Mouse (Mus musculus): Measurements from ENCODE around the gene Aim2. TPM values are rescaled to one million over a fixed set of nuclear protein-coding genes. Genes with fewer than 3 reads are reported as not detected.
A peak's percentile ranks its signal among the peaks of the same experiment; 100 is the strongest.
"Not testable (repeated sequence)": the region's sequence is repeated elsewhere in the genome, so short reads cannot be mapped to it uniquely, and the experiment has no call there.

The Aim2 gene
- total RNA-seq, 2 experiments from 2014 or later: 2.0 to 3.7 TPM

- no peak for TF ChIP-seq CTCF (conservative IDR thresholded peaks at IDR 0.05)
- Histone ChIP-seq H3K27ac (no peak overlapping the region), H3K4me3 (no peak overlapping the region)
- DNase-seq (ENCODE audit: low spot score in 2 of 2): no peak
Measured at GRCm38 (mm10) chr1:173426345-173426744, 75.7 kb downstream of the Aim2 start.

- H3K27ac ChIP-seq: no peak overlapping the region
Measured at GRCm38 (mm10) chr1:173427385-173427784, 76.7 kb downstream of the Aim2 start.

GRCm38 (mm10) chr1:173429995-173430699, 79.5 kb downstream of the Aim2 start:
- no peak for DNase-seq (ENCODE audit: low spot score in 2 of 2)
- Histone ChIP-seq H3K27ac (no peak overlapping the region), H3K4me3 (no peak overlapping the region)
- TF ChIP-seq CTCF (conservative IDR thresholded peaks at IDR 0.05): peak; percentile 31

More at GRCm38 (mm10) chr1:173427385-173427784, 76.7 kb downstream of the Aim2 start:
- no peak for TF ChIP-seq CTCF (conservative IDR thresholded peaks at IDR 0.05)
- DNase-seq (ENCODE audit: low spot score in 2 of 2): no peak
- no peak overlapping the region for H3K4me3 ChIP-seq

GRCm38 (mm10) chr1:173432411-173432810, 81.7 kb downstream of the Aim2 start:
- Histone ChIP-seq H3K27ac (no peak overlapping the region), H3K4me3 (no peak overlapping the region)
- DNase-seq (ENCODE audit: low spot score in 2 of 2): no peak
- TF ChIP-seq CTCF (conservative IDR thresholded peaks at IDR 0.05): no peak

GRCm38 (mm10) chr1:173437161-173437953, 86.7 kb downstream of the Aim2 start:
- Histone ChIP-seq H3K27ac (no peak overlapping the region), H3K4me3 (no peak overlapping the region)
- no peak for TF ChIP-seq CTCF (conservative IDR thresholded peaks at IDR 0.05)
- DNase-seq (ENCODE audit: low spot score in 2 of 2): no peak

GRCm38 (mm10) chr1:173440681-173441080, 90.0 kb downstream of the Aim2 start:
- H3K27ac ChIP-seq: no peak overlapping the region
- DNase-seq (ENCODE audit: low spot score in 2 of 2): no peak
- no peak for TF ChIP-seq CTCF (conservative IDR thresholded peaks at IDR 0.05)
- H3K4me3 ChIP-seq: no peak overlapping the region

- Histone ChIP-seq H3K27ac (no peak overlapping the region), H3K4me3 (no peak overlapping the region)
- no peak for TF ChIP-seq CTCF (conservative IDR thresholded peaks at IDR 0.05)
- no peak for DNase-seq (ENCODE audit: low spot score in 2 of 2)
Measured at GRCm38 (mm10) chr1:173441210-173441609, 90.5 kb downstream of the Aim2 start.

- Histone ChIP-seq H3K27ac (no peak overlapping the region), H3K4me3 (no peak overlapping the region)
- no peak for TF ChIP-seq CTCF (conservative IDR thresholded peaks at IDR 0.05)
- no peak for DNase-seq (ENCODE audit: low spot score in 2 of 2)
Measured at GRCm38 (mm10) chr1:173443061-173443460, 92.4 kb downstream of the Aim2 start.

GRCm38 (mm10) chr1:173447067-173447466, 96.4 kb downstream of the Aim2 start:
- H3K4me3 ChIP-seq: no peak overlapping the region
- H3K27ac ChIP-seq: no peak overlapping the region
- no peak for TF ChIP-seq CTCF (conservative IDR thresholded peaks at IDR 0.05)
- DNase-seq (ENCODE audit: low spot score in 2 of 2): no peak

- no peak for DNase-seq (ENCODE audit: low spot score in 2 of 2)
Measured at GRCm38 (mm10) chr1:173450621-173451020, 99.9 kb downstream of the Aim2 start.

GRCm38 (mm10) chr1:173451665-173452064, 101.0 kb downstream of the Aim2 start:
- no peak for TF ChIP-seq CTCF (conservative IDR thresholded peaks at IDR 0.05)
- DNase-seq (ENCODE audit: low spot score in 2 of 2): no peak
- Histone ChIP-seq H3K4me3 (no peak overlapping the region), H3K27ac (no peak overlapping the region)

More at GRCm38 (mm10) chr1:173450621-173451020, 99.9 kb downstream of the Aim2 start:
- Histone ChIP-seq H3K27ac (no peak overlapping the region), H3K4me3 (no peak overlapping the region)
- no peak for TF ChIP-seq CTCF (conservative IDR thresholded peaks at IDR 0.05)

- peak; percentile 36 to 59 for DNase-seq (ENCODE audit: low spot score in 2 of 2)
- peak; percentile 94 for TF ChIP-seq CTCF (conservative IDR thresholded peaks at IDR 0.05)
- H3K4me3 ChIP-seq: no peak overlapping the region
- H3K27ac ChIP-seq: no peak overlapping the region
Measured at GRCm38 (mm10) chr1:173456139-173456754, 105.6 kb downstream of the Aim2 start.

- no peak overlapping the region for H3K27ac ChIP-seq
- DNase-seq (ENCODE audit: low spot score in 2 of 2): no peak
- H3K4me3 ChIP-seq: no peak overlapping the region
- no peak for TF ChIP-seq CTCF (conservative IDR thresholded peaks at IDR 0.05)
Measured at GRCm38 (mm10) chr1:173456761-173457160, 106.1 kb downstream of the Aim2 start.

GRCm38 (mm10) chr1:173480399-173481181, 129.9 kb downstream of the Aim2 start:
- not testable (repeated sequence) for H3K27ac ChIP-seq; H3K4me3 ChIP-seq; DNase-seq (ENCODE audit: low spot score in 2 of 2)

- DNase-seq (ENCODE audit: low spot score in 2 of 2); H3K4me3 ChIP-seq; H3K27ac ChIP-seq: not testable (repeated sequence)
Measured at GRCm38 (mm10) chr1:173481182-173481574, 130.5 kb downstream of the Aim2 start.

- H3K27ac ChIP-seq; DNase-seq (ENCODE audit: low spot score in 2 of 2); H3K4me3 ChIP-seq: not testable (repeated sequence)
Measured at GRCm38 (mm10) chr1:173490812-173491480, 140.3 kb downstream of the Aim2 start, which contains the start of gene Ifi206. Gene Ifi206 (minus strand): TSS chr1:173491041.

GRCm38 (mm10) chr1:173491483-173491882, 140.8 kb downstream of the Aim2 start:
- H3K4me3 ChIP-seq; H3K27ac ChIP-seq; DNase-seq (ENCODE audit: low spot score in 2 of 2): not testable (repeated sequence)
